Mouse (Mus musculus): ENCODE results near the gene Olfr649.

The Olfr649 gene

GRCm38 (mm10) chr7:104195885-104196284, at the start of gene Olfr649:
TSS of gene Olfr649 (minus strand) at chr7:104195985.
- DNase-seq: no peak

DNA sequence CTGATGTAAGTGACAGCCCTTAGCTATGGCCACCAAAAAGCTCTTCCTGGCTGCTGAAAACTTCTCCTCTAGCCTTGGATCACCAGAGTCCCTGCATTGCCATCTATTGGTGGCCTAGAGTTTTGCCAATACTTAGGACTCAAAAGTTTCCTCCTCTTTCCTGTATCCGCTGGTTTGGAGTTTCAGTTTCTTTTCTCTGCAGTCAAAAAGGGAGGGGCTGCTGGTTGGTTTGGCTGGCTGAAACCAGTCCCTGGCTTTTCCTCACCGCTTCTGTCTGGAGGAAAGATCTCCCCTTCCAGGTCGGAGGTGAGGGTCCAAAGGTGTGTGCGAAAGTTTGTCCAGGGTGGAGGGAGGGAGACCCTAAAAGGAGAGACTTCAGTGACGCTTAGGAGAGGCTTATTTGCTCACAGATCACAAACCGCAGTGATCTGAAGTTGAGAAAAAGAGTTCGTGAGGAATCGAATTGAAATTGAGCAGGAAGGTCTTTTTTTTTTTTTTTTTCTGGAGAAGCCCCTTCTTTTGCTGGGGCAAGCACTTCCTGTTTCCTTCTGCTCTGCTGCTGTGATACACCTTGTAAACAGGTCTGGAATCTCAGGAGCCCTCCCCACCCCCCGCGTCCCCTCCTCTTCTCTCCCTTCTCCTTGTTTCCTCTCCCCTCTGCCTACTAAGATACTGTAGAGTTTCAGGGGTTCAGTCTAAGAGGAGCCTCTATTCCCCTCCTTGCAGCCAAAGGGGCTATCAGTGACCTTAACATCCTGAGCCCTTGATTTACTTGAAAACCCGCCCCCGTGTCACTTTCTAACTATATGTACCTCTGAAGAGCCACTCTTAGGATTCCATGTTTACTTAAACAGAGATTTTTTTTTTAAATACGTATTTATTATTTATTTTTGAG, 48.7 kb upstream of the Olfr649 start, which contains the start of gene Trim34a:
TSS of gene Trim34a (plus strand) at position 171 of the 895 bp plus-strand sequence.
- DNase-seq: peak; percentile 71

- DNase-seq: no peak
Measured at GRCm38 (mm10) chr7:104243616-104244015, 47.8 kb upstream of the Olfr649 start.

DNA sequence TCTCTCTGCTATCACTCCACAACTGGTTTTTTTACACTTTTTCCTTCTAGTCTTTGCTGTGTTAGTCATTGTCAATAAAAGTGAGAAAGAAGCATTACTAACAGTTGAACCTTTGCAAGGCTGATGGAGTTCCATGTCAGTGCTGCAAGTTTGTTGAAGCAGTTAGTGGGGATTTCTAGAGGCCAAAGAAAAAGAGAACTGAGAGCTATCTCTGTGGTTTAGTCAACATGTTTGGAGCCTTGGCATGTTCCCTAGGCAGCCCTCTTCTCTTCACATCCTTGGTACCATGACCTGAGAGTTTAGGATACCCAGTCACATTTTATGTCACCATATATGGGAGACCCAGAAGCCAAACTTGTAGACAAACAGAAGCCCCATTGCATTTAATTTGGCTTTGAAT, 45.1 kb upstream of the Olfr649 start:
- no peak for DNase-seq

DNA sequence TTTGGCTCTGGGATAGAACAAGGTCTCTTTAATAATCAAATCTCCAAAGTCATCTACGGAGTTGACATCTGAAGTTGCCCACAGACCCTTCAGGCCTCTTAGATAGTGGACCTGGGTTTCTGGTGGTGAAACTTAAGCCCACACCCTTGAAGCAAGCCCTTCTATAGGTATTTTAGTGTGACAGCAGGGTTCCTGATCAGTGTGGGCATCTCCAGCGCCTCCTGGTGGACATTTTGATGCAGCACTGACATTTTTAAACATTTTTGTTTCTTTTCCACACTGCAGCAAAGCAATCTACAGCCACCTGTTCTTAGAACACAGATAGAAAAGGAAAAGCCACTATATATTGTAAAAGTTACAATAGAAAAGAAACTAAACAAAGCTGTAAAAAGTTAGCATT, 35.4 kb upstream of the Olfr649 start:
- DNase-seq: peak; percentile 36

DNA sequence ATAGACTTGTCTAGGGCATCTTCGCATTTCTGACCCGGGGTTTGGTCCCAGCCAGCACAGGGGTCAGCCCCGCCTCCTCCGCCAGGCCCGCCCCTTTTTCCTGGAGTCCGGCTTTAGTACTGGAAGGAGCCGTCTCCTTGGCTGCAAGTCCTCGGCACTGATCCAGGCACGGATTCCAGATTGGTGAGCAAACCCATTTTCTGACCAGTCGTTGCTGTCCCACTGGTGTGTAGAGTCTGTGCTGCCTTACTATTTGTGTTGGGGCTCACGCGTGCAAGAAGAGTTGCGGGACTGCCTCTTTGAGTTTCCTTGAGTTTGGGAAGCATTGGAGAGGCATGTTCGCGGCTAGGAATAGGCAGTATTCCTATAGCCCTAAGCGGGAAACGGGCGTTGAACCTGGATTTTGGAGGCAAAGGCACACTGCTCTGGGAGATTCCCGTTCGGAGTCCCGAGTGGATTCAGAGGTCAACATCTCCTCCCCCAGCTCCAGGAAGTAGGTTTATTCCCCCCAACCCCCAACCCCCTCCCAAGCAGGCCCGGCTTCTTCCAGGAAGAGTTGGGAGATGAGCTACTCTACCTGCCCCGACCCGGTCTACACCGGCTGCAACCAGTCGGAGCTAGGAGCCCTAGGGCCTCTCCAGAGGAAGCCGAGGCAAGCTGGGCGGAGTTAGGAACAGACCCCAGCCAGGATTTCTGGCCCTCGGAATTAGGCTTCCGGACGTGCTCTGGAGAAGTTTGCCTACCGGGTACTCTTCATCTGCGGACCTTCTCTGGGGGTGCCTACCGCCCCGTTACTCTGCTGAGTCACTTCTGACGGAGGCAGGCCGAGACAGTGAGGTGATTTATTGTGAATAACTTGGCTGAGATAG, 23.1 kb upstream of the Olfr649 start, which contains the start of gene Trim6:
TSS of gene Trim6 (plus strand) at position 93 of the 869 bp plus-strand sequence.
- DNase-seq: peak; percentile 86

DNA sequence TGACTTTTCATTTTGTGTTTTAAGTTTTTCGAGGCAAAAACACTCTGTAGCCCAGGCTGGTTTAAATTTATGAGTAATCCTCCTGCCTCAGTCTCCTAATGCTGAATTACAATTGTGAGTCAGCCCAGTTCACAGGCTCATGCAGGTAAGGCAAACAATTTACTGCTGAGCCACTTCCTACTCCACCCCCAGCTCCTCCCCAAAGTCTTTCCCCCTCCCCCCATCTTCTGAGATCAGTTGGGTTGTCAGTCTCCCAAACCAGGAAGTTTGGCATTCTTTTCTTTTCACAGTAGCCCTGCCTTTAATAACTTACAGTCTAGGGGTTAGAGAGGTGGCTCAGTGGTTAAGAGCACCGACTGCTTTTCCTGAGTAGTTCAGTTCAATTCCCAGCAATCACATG, 22.1 kb upstream of the Olfr649 start:
- no peak for DNase-seq

DNA sequence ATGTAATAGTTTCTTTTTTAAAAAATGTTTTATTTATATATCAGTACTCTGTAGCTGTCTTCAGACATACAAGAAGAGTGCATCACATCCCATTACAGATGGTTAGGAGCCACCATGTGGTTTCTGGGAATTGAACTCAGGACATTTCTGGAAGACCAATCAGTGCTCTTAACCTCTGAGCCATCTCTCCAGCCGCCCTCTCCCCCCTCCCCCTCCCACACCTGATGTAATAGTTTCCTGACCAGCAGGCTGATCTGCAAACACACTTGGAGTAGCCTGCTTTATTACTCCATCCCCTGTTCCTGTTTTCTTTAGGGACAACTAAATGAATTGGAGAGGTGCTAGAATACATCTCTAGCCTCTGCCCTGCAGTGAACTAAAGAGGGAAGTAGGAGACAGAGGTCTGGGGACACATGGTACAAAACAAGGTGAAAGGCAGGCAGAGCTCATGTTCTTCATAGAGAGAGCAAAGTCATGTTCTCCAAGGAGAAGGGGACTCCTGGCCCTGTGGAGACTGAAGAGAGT, 20.3 kb upstream of the Olfr649 start:
- no peak for DNase-seq

GRCm38 (mm10) chr7:104206197-104206596, 10.4 kb upstream of the Olfr649 start:
- DNase-seq: no peak

DNA sequence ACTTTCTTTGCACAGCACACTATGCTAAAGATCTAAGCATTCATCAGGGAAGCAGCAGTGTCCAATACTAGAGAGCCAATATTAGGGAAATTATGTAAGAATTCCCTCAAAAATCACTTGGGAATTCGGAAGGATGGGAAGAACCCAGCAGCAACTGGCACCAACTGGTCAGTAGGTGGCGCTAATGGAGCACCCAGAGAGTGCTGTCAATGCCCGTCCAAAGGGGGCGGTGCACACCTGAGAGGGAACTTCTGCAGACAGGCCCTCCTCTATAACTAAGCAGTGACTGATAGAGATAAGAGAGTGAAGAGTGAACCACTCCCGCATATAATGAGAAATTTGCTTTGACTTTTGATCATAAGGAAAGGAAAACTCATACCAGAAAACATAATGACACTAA, 4.0 kb upstream of the Olfr649 start:
- peak; percentile 85 for DNase-seq

DNA sequence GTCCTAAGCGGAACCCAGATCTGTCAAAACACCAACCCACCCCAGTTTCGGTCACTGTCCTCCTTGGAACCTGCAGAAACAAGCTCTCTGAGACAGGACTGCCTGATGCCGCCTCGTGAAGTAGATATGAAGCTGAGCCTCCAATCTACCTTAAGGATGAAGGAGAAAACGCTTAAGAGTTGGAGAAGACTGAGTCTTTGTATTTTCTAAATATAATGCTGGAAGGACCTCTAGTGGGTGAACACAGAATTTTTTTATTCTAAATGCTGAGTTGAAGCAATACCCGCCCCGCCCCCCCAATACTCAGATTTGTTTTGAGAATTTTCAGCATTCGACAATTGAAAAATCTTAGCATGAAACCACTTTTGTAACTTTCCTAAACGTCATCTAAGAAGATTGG, 4.5 kb downstream of the Olfr649 start:
- DNase-seq: no peak

DNA sequence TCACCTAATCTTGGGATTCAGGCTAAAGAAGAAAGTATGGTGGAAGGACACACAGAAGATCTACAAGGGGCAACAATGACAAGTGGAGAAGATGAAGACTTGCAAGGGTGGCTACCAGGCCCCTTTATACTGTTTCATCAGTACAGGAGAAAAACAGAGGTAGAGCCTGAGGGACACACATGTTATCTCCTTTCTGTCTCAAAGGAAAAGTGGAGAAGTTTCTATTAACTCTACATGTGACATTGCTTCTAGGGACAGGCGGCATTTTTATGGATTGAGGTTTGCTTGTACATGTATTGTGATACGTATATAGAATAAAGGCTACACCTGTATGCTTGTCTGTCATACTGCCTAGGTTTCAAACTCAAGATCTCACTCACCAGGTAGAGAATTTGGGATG, 12.5 kb downstream of the Olfr649 start, which contains the start of gene Olfr648:
TSS of gene Olfr648 (minus strand) at position 101 of the 400 bp plus-strand sequence.
- no peak for DNase-seq

DNA sequence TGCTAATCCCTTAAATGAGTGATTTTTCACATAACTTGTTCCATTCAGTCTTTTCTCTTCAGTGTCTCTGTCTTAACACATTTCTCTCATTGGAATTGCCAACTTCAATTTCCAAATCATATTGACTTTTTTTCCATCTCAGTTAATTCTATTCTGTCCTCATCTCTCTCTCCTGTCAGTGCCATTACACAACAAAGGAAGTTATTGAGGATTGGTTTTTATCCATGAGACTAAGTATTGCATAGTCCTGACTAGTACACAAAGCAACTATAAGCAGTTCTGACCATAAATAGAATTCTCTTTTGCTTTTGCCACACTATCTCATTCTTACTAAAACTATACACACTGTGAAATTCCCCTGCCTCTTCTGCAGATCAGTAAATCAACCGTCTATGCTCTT, 16.7 kb downstream of the Olfr649 start:
- DNase-seq: no peak

DNA sequence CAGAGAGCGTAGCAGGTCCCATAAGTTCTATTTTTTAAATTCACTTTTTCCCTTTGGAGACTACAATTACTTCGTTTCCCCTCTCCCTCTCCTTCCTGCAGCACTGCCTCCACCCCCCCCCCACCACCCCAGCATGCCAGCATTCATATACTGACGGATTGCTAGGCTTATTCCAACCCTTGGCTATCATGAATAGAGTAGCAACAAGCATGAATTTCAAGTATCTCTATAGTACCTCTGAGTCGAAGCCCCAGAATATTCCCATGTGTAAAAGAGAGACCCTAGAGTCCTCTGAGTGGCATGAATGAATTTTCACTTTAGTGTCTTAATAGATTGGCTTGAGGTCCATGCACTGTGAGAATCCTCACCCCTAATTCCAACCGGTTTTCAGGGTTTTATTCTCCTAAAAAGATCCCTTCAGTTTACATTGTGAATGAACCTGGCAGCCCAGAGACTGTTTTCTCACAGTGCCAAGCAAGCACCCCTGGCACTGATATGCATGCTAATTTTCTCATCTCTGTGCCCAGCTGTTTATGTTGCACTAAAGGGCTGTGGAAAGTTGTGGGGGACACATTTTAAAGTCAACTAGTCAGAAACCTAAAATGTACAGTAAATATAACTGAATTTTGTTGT, 17.2 kb downstream of the Olfr649 start:
- no peak for DNase-seq

DNA sequence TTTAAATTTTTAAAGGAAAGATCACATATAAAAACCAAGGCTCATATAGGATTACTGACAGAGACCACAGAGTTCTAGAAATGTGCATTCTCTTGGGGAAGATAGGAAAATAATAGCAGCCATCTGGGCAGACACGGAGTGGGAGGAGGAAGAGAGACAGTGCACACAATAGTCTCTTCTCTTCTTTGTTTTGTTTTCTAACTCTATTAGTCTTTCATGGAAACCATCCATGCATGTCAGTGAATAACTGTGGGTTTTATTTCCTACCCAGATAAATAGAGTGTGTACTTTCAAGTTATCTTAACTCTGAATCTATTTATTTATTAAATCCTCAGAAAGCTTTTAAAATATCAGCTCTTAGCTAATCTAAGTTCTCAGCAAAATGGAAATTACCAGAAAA, 20.7 kb downstream of the Olfr649 start:
- DNase-seq: no peak

GRCm38 (mm10) chr7:104169634-104170204, 26.1 kb downstream of the Olfr649 start:
- DNase-seq: no peak

DNA sequence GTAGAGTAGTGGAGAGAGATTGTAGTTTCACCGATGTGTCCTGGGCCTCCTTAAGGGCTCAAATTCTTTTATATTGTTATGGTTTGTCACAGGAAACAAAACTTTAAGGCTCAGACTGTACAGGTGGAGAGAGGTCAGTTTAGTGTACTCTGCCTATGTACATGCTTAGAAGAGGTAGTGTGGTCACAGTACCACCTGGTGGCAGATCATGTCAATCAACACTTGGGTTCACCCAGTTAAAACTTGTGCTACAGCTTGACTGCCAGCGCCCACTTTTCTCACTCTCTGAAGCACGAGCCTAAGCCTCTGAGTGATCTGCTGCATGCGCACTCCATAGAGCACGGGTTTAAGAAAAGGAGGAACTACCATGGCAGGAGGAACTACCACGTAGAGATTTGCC, 28.7 kb downstream of the Olfr649 start:
- DNase-seq: no peak

DNA sequence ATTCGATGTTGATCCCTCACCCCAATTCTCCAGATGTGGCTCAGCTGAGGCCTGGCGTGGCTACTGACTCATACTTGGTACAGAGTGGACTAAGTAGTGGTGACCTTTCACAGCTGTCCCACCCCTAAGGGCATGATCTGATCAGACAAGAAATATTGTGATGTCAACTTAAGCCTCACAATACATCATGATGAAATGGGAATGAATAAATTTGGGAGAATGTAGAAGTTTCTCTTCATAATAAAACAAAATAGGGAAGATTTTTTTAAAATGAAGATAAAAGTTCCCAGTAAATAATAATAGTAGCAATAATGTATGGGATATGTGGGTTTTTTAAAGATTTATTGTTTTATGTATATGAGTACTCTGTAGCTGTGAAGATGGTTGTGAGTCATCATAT, 45.3 kb downstream of the Olfr649 start, which contains the start of gene Ubqlnl:
TSS of gene Ubqlnl (minus strand) at position 101 of the 400 bp plus-strand sequence.
- no peak for DNase-seq

DNA sequence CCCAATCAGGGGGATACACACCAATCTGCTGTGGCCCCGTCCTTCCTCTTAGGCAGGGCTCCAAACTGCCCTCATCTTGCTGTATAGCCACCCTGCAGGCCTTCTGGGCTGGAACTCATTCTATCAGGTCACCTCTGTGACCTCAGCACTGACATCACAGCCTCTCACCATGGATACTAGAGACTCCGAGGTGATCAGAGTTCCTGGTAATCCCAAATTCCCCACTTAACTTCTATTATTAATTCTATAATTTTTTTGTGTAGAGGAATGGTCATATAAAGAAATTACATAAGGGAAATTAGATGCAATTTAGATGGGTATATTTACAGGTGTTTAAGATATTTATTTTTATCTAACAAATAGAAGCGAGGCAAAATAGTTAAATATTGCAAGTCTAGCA, 52.6 kb downstream of the Olfr649 start, which contains the start of gene Ubqln3:
TSS of gene Ubqln3 (minus strand) at position 101 of the 400 bp plus-strand sequence.
- no peak for DNase-seq
